Mouse (Mus musculus): Measurements from ENCODE around the gene Ephb1. TPM values are rescaled to one million over a fixed set of nuclear protein-coding genes. Genes with fewer than 3 reads are reported as not detected.

Ephb1 gene
- total and polyA plus RNA-seq, 2 experiments, result under 0.01 to 0.05 TPM

GRCm38 (mm10) chr9:102310431-102310830 lies 44.1 kb downstream of the Ephb1 start:
- 0 out of 2 replicates have a peak, but pooled peaks cover 2% of the 10 kb centered on the region for H3K4me1 ChIP-seq (ENCODE audit: control insufficient read depth, insufficient read depth, low read length)
- WGBS, result 86% methylated on average over 3 of the region's 3 CpGs
- TF ChIP-seq CTCF (IDR thresholded peaks at IDR 0.05; ENCODE audit: low read depth, low read length) (no peak), POLR2A (IDR thresholded peaks at IDR 0.05; ENCODE audit: extremely low read depth, insufficient read depth, low read length) (no peak)
- H3K79me2 ChIP-seq (ENCODE audit: control insufficient read depth, insufficient read depth, low read length), result no peaks in the 10 kb centered on the region
- H3K36me3 ChIP-seq (ENCODE audit: control insufficient read depth, insufficient read depth, low read length), result no peaks in the 10 kb centered on the region
- H3K9ac ChIP-seq (ENCODE audit: low read depth, low read length), result no peak overlapping the region
- no peak overlapping the region for H3K27ac ChIP-seq (replicated peaks; ENCODE audit: insufficient read depth, low read depth, low read length)
- H3K27me3 ChIP-seq (ENCODE audit: control insufficient read depth, insufficient read depth, low read length), result no peaks in the 10 kb centered on the region
- H3K4me3 ChIP-seq (ENCODE audit: insufficient read depth, low read depth, low read length), result no peak overlapping the region
- no peak for DNase-seq (ENCODE audit: extremely low read depth, low read depth, low spot score)

GRCm38 (mm10) chr9:102309278-102309677 lies 45.2 kb downstream of the Ephb1 start:
- 0 out of 2 replicates have a peak, but pooled peaks cover 2% of the 10 kb centered on the region for H3K4me1 ChIP-seq (ENCODE audit: control insufficient read depth, insufficient read depth, low read length)
- DNase-seq (ENCODE audit: extremely low read depth, low read depth, low spot score), result no peak
- H3K36me3 ChIP-seq (ENCODE audit: control insufficient read depth, insufficient read depth, low read length), result no peaks in the 10 kb centered on the region
- no peaks in the 10 kb centered on the region for H3K79me2 ChIP-seq (ENCODE audit: control insufficient read depth, insufficient read depth, low read length)
- no peak for TF ChIP-seq CTCF (IDR thresholded peaks at IDR 0.05; ENCODE audit: low read depth, low read length)
- 84% methylated on average over 7 of the region's 7 CpGs for WGBS
- no peaks in the 10 kb centered on the region for H3K27me3 ChIP-seq (ENCODE audit: control insufficient read depth, insufficient read depth, low read length)
- no peak overlapping the region for H3K9ac ChIP-seq (ENCODE audit: low read depth, low read length)
- H3K27ac ChIP-seq (replicated peaks; ENCODE audit: insufficient read depth, low read depth, low read length), result no peak overlapping the region
- no peak overlapping the region for H3K4me3 ChIP-seq (ENCODE audit: insufficient read depth, low read depth, low read length)

GRCm38 (mm10) chr9:102307656-102308055 lies 46.8 kb downstream of the Ephb1 start:
- 0 out of 2 replicates have a peak, but pooled peaks cover 2% of the 10 kb centered on the region for H3K4me1 ChIP-seq (ENCODE audit: control insufficient read depth, insufficient read depth, low read length)

GRCm38 (mm10) chr9:102306645-102307415 lies 47.7 kb downstream of the Ephb1 start:
- Histone ChIP-seq H3K27me3 (ENCODE audit: control insufficient read depth, insufficient read depth, low read length) (no peaks in the 10 kb centered on the region), H3K9ac (ENCODE audit: low read depth, low read length) (no peak overlapping the region), H3K27ac (replicated peaks; ENCODE audit: insufficient read depth, low read depth, low read length) (peak overlapping the region; percentile 61), H3K4me3 (ENCODE audit: insufficient read depth, low read depth, low read length) (no peak overlapping the region), H3K4me1 (ENCODE audit: control insufficient read depth, insufficient read depth, low read length) (0 out of 2 replicates have a peak, but pooled peaks cover 2% of the 10 kb centered on the region), H3K79me2 (ENCODE audit: control insufficient read depth, insufficient read depth, low read length) (no peaks in the 10 kb centered on the region), H3K36me3 (ENCODE audit: control insufficient read depth, insufficient read depth, low read length) (no peaks in the 10 kb centered on the region)
- DNase-seq (ENCODE audit: extremely low read depth, low read depth, low spot score), result peak; percentile 6
- WGBS, result 42% methylated on average over 1 of the region's 1 CpGs
- TF ChIP-seq CTCF (IDR thresholded peaks at IDR 0.05; ENCODE audit: low read depth, low read length), result no peak
- TF ChIP-seq POLR2A (IDR thresholded peaks at IDR 0.05; ENCODE audit: extremely low read depth, insufficient read depth, low read length), result no peak

More at GRCm38 (mm10) chr9:102307656-102308055, 46.8 kb downstream of the Ephb1 start:
- no peak overlapping the region for H3K27ac ChIP-seq (replicated peaks; ENCODE audit: insufficient read depth, low read depth, low read length)
- no peaks in the 10 kb centered on the region for H3K36me3 ChIP-seq (ENCODE audit: control insufficient read depth, insufficient read depth, low read length)
- WGBS, result 72% methylated on average over 4 of the region's 4 CpGs
- H3K9ac ChIP-seq (ENCODE audit: low read depth, low read length), result no peak overlapping the region
- H3K27me3 ChIP-seq (ENCODE audit: control insufficient read depth, insufficient read depth, low read length), result no peaks in the 10 kb centered on the region
- H3K79me2 ChIP-seq (ENCODE audit: control insufficient read depth, insufficient read depth, low read length), result no peaks in the 10 kb centered on the region
- DNase-seq (ENCODE audit: extremely low read depth, low read depth, low spot score), result no peak
- TF ChIP-seq CTCF (IDR thresholded peaks at IDR 0.05; ENCODE audit: low read depth, low read length) (no peak), POLR2A (IDR thresholded peaks at IDR 0.05; ENCODE audit: extremely low read depth, insufficient read depth, low read length) (no peak)
- H3K4me3 ChIP-seq (ENCODE audit: insufficient read depth, low read depth, low read length), result no peak overlapping the region

DNA sequence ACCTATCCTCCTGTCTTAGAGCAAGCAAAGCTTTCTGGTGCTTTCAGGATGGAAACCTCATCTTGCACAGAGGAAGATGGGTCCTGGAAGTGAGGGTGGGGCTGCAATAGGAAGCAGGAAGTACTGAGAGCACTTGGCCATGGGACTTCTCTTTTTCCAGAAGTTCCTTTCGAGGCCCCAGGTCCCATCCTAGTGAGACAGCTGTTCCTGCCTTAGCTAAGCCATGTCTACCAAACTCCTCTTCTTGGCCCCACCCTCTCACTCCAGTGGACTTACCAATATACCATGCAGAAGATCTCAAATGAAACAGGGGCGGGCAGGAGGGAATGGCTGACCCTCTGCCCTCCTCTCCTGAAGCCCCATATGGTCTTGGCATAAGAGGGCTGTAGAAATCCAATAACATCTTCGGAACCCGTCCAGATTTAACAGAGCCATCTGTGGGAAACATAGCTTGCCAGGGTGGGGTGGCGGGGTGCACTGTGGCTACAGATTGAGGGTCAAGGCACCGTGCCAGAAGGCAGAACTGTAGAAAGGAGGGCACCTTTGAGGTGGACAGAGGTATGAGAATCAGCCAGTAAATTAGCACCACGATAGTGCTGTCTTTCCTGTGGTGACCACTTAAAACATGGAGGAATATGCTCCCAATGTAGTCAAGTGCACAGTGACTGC lies 48.9 kb downstream of the Ephb1 start:
- no peak for DNase-seq (ENCODE audit: extremely low read depth, low read depth, low spot score)
- no peaks in the 10 kb centered on the region for H3K27me3 ChIP-seq (ENCODE audit: control insufficient read depth, insufficient read depth, low read length)
- H3K4me1 ChIP-seq (ENCODE audit: control insufficient read depth, insufficient read depth, low read length), result 0 out of 2 replicates have a peak, but pooled peaks cover 2% of the 10 kb centered on the region
- H3K9ac ChIP-seq (ENCODE audit: low read depth, low read length), result no peak overlapping the region
- TF ChIP-seq POLR2A (IDR thresholded peaks at IDR 0.05; ENCODE audit: extremely low read depth, insufficient read depth, low read length), result no peak
- TF ChIP-seq CTCF (IDR thresholded peaks at IDR 0.05; ENCODE audit: low read depth, low read length), result no peak
- no peaks in the 10 kb centered on the region for H3K36me3 ChIP-seq (ENCODE audit: control insufficient read depth, insufficient read depth, low read length)
- 74% methylated on average over 7 of the region's 7 CpGs for WGBS
- H3K79me2 ChIP-seq (ENCODE audit: control insufficient read depth, insufficient read depth, low read length), result no peaks in the 10 kb centered on the region
- no peak overlapping the region for H3K27ac ChIP-seq (replicated peaks; ENCODE audit: insufficient read depth, low read depth, low read length)
- no peak overlapping the region for H3K4me3 ChIP-seq (ENCODE audit: insufficient read depth, low read depth, low read length)
